Mouse (Mus musculus): ENCODE data around the gene Usp29. TPM values are rescaled to one million over a fixed set of nuclear protein-coding genes. Genes with fewer than 3 reads are reported as not detected.
"Not testable (repeated sequence)": the region's sequence is repeated elsewhere in the genome, so short reads cannot be mapped to it uniquely, and the experiment has no call there.

Usp29 gene
- polyA plus RNA-seq, 1 experiment, result 0.02 TPM

DNA sequence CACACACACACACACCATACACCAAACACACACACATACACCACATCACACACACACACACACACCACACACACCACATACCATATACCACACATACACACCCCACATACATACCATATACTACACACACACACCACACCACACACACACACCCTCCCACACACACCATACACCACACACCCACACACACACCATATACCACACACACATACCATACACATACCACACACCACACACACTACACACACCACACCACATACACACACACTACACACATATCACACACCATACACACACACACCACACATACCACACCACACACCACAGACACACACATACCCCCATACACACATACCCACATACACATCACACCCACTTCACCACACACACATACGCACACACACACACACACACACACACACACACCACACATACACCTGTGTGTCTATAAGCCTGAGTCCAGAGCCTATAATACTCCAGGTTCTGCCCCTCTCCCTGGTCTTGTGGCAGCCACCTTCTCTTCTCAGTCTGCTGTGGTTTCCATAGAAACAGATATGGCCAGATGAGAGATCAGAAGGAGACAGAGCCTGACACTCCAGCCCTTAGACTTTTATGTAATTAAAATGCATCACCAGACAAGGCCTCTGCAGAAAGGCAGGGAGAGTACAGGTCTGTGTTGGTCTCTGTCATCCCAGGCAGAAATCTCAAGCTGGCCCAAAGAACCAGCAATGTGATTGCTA lies 188.9 kb downstream of the Usp29 start:
- TF ChIP-seq GATA1 (IDR thresholded peaks at IDR 0.05; ENCODE audit: low read length), result no peak
- no peak for TF ChIP-seq TAL1 (IDR thresholded peaks at IDR 0.05; ENCODE audit: low read length)
- H3K4me1 ChIP-seq (ENCODE audit: control insufficient read depth), result no peaks in the 10 kb centered on the region
- H3K4me3 ChIP-seq (replicated peaks), result no peak overlapping the region
- H3K9me3 ChIP-seq (ENCODE audit: control insufficient read depth, low read length), result no peaks in the 10 kb centered on the region
- H3K27me3 ChIP-seq (ENCODE audit: control insufficient read depth), result no peaks in the 10 kb centered on the region
- no peaks in the 10 kb centered on the region for H3K36me3 ChIP-seq (ENCODE audit: control insufficient read depth)

DNA sequence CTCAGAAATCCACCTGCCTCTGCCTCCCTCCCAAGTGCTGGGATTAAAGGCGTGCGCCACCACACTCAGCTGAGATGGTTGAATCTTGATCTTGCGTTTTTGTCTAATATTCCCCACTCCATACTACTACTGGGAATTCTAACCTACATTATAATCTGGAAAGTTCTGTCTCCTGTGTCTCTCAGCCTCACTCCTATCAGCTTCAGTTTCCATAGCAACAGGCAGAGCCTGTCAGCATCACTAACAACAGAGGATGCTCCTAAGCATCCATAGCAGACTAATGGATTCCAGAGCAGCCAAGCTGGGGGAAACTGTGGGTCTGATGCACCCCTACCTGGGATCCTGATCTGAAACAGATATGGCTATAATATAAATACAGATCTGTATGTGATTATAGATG lies 193.1 kb downstream of the Usp29 start:
- Histone ChIP-seq H3K4me3 (replicated peaks) (no peak overlapping the region), H3K36me3 (ENCODE audit: control insufficient read depth) (no peaks in the 10 kb centered on the region), H3K9me3 (ENCODE audit: control insufficient read depth, low read length) (no peaks in the 10 kb centered on the region), H3K4me1 (ENCODE audit: control insufficient read depth) (no peaks in the 10 kb centered on the region), H3K27me3 (ENCODE audit: control insufficient read depth) (no peaks in the 10 kb centered on the region)
- no peak for TF ChIP-seq TAL1 (IDR thresholded peaks at IDR 0.05; ENCODE audit: low read length)
- no peak for TF ChIP-seq GATA1 (IDR thresholded peaks at IDR 0.05; ENCODE audit: low read length)

DNA sequence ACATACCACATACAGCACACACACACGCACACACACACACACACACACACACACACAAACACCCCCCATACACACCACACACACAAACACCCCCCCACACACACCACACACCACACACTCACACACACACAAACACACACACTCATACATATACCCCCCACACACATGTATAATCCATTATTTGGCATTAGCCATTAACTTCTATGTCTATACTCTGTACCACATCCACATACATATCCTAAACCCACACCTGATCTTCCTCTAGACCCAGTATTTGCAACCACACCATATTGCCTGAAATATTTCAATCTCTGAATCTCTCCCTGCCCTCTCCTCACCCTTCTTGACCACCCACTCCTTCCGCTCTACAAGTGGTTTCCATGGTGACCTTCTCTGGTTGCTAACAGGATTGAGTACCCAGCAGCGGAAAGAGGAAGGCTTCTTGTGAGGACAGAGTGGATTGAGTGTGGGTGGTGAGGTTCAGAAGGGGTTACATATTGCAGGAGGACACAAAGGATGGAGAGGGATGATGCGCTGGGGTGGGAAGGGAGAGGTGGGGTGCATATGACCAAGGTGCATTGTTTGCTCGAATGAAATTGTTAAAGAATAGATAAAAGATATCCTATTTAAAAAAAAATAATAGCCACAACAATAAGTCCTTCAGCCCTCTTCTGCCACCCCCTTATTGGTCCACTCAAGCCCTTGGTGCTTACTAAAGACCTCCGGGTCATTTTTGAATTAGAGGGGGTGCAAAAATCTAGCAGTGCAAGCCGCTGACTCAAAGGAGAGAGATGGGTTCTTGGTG lies 195.8 kb downstream of the Usp29 start:
- Histone ChIP-seq H3K9me3 (ENCODE audit: control insufficient read depth, low read length) (no peaks in the 10 kb centered on the region), H3K4me1 (ENCODE audit: control insufficient read depth) (no peaks in the 10 kb centered on the region), H3K27me3 (ENCODE audit: control insufficient read depth) (no peaks in the 10 kb centered on the region), H3K4me3 (replicated peaks) (no peak overlapping the region), H3K36me3 (ENCODE audit: control insufficient read depth) (no peaks in the 10 kb centered on the region)
- no peak for TF ChIP-seq GATA1 (IDR thresholded peaks at IDR 0.05; ENCODE audit: low read length)
- TF ChIP-seq TAL1 (IDR thresholded peaks at IDR 0.05; ENCODE audit: low read length), result no peak

DNA sequence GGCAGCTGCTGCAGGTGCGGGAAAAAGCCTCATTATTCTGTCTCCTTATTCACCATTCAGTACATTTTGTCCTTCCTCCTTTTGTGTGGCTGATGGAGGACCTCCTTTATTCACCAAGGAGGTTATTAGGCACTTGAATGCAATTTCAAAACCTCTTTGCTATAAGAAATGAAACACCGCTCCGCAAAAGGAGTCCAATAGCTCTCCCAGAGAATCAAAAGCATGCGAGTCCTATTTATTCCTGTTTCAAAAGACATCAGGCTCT lies 196.3 kb downstream of the Usp29 start:
- Histone ChIP-seq H3K36me3 (ENCODE audit: control insufficient read depth) (no peaks in the 10 kb centered on the region), H3K4me3 (replicated peaks) (no peak overlapping the region), H3K9me3 (ENCODE audit: control insufficient read depth, low read length) (no peaks in the 10 kb centered on the region), H3K4me1 (ENCODE audit: control insufficient read depth) (no peaks in the 10 kb centered on the region), H3K27me3 (ENCODE audit: control insufficient read depth) (no peaks in the 10 kb centered on the region)
- TF ChIP-seq TAL1 (IDR thresholded peaks at IDR 0.05; ENCODE audit: low read length), result no peak
- no peak for TF ChIP-seq GATA1 (IDR thresholded peaks at IDR 0.05; ENCODE audit: low read length)

DNA sequence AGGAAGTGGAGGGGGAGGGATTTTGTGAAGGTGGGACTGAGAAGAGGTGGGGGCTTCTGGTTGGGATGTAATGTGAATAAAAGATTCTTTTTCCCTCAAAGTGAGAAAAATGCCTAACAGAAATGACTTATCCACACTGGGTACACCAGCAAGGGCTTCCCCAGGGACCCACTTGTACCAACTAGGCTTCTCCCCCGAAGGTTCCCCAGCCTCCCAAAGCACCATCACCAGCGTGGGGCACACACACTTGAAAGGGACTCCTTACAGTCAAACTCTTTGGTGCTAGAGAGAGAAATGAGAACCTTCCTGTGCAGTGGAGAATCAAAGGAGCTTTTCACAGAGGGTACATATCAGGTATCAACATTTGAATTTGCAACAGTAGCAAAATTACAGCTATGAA lies 198.9 kb downstream of the Usp29 start:
- no peak overlapping the region for H3K4me3 ChIP-seq (replicated peaks)
- no peaks in the 10 kb centered on the region for H3K27me3 ChIP-seq (ENCODE audit: control insufficient read depth)
- H3K36me3 ChIP-seq (ENCODE audit: control insufficient read depth), result no peaks in the 10 kb centered on the region
- TF ChIP-seq GATA1 (IDR thresholded peaks at IDR 0.05; ENCODE audit: low read length), result no peak
- no peak for TF ChIP-seq TAL1 (IDR thresholded peaks at IDR 0.05; ENCODE audit: low read length)
- H3K9me3 ChIP-seq (ENCODE audit: control insufficient read depth, low read length), result no peaks in the 10 kb centered on the region
- no peaks in the 10 kb centered on the region for H3K4me1 ChIP-seq (ENCODE audit: control insufficient read depth)

DNA sequence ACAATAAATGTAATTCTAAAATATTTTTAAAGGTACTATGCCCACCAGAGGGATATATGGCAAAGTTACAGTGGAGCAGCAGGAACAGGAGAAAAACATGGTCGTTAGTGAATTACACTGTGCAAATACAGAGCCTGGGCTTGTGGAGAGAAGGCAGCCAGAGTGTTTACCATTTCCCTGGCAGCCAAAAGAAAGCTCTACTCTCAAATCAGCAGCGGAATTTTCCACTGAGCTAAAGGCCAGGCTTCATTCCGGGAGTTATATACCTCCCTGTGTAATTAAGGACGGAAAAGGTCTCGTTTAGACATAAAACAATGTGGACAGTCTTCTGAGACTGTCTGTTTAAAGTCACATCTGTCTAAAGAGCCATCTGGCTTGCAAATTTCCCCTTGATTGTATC lies 204.4 kb downstream of the Usp29 start:
- Histone ChIP-seq H3K4me3 (replicated peaks) (no peak overlapping the region), H3K9me3 (ENCODE audit: control insufficient read depth, low read length) (no peaks in the 10 kb centered on the region), H3K4me1 (ENCODE audit: control insufficient read depth) (no peaks in the 10 kb centered on the region), H3K27me3 (ENCODE audit: control insufficient read depth) (no peaks in the 10 kb centered on the region), H3K36me3 (ENCODE audit: control insufficient read depth) (no peaks in the 10 kb centered on the region)
- TF ChIP-seq GATA1 (IDR thresholded peaks at IDR 0.05; ENCODE audit: low read length), result no peak
- no peak for TF ChIP-seq TAL1 (IDR thresholded peaks at IDR 0.05; ENCODE audit: low read length)

DNA sequence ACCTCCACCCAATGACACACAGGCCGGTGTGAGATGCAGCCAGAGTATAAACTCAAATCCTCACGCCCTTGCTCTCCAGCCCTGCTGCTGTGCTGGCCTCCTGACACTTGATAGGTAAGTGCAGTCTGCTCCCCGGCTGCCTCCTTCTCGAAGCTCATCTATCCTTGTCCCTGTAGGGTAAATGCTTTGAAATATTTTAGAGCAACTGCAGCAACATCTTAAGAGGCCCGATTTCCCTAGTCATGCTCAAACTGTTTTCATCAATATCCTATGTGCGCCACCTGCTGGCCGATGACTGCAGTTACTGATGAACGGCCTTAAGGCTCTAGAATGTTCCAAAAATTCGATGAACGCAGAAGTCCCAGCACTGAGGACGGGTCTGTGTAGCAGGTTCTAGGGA lies 206.7 kb downstream of the Usp29 start:
- no peak overlapping the region for H3K4me3 ChIP-seq (replicated peaks)
- H3K9me3 ChIP-seq (ENCODE audit: control insufficient read depth, low read length), result no peaks in the 10 kb centered on the region
- H3K4me1 ChIP-seq (ENCODE audit: control insufficient read depth), result no peaks in the 10 kb centered on the region
- no peaks in the 10 kb centered on the region for H3K27me3 ChIP-seq (ENCODE audit: control insufficient read depth)
- TF ChIP-seq GATA1 (IDR thresholded peaks at IDR 0.05; ENCODE audit: low read length) (no peak), TAL1 (IDR thresholded peaks at IDR 0.05; ENCODE audit: low read length) (no peak)
- H3K36me3 ChIP-seq (ENCODE audit: control insufficient read depth), result no peaks in the 10 kb centered on the region

DNA sequence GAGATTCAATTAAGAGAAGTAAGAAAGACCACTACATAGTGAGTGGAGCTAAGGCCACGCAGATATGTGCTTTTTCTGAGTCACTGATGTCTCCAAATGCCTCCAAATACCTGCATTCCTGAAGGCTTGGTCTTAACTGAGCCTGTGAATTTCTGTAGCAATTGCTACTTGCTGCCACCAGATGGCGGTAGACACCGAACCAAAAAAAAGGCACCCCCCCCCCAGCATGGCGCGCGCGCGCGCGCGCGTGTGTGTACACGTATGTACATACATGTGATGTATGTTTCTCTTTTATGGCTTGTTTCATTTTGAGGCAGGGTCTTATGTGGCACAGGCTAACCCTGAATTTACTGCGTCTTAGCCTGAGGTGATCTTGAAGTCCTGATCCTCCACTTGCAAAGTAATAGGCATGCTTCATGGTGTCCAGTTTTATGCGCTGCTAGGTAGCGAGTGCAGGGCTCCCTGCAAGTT lies 210.4 kb downstream of the Usp29 start:
- H3K9me3 ChIP-seq (ENCODE audit: control insufficient read depth, low read length), result no peaks in the 10 kb centered on the region
- no peak overlapping the region for H3K4me3 ChIP-seq (replicated peaks)
- H3K27me3 ChIP-seq (ENCODE audit: control insufficient read depth), result no peaks in the 10 kb centered on the region
- TF ChIP-seq GATA1 (IDR thresholded peaks at IDR 0.05; ENCODE audit: low read length) (no peak), TAL1 (IDR thresholded peaks at IDR 0.05; ENCODE audit: low read length) (no peak)
- no peaks in the 10 kb centered on the region for H3K36me3 ChIP-seq (ENCODE audit: control insufficient read depth)
- no peaks in the 10 kb centered on the region for H3K4me1 ChIP-seq (ENCODE audit: control insufficient read depth)

DNA sequence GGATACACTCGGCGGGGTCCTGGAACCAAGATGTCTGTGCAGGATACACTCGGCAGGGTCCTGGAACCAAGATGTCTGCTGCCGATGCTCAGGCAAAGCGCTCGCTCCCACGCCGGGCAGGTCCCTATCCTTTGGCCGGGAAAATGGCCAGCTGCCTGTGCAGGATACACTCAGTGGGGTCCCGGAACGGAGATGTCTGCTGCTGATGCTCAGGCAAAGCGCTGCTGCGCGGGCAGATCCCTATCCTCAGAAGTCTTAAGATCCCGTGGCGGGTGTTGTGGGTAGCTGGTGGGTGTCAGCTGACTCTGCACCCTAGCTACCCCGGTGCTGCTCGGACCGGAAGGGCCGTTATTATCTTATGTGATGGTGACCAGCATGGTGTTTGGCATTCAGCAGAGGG lies 217.7 kb downstream of the Usp29 start:
- H3K4me3 ChIP-seq (replicated peaks); H3K4me1 ChIP-seq (ENCODE audit: control insufficient read depth); H3K9me3 ChIP-seq (ENCODE audit: control insufficient read depth, low read length); H3K36me3 ChIP-seq (ENCODE audit: control insufficient read depth); H3K27me3 ChIP-seq (ENCODE audit: control insufficient read depth): not testable (repeated sequence)

Data from erythroblast, embryonic 14.5 days (primary cell).